Mouse (Mus musculus): ENCODE data around the gene Tgm1. TPM values are rescaled to one million over a fixed set of nuclear protein-coding genes. Genes with fewer than 3 reads are reported as not detected.

Tgm1 gene
- polyA plus RNA-seq, 1 experiment from 2014 or later = 79.0 TPM

DNA sequence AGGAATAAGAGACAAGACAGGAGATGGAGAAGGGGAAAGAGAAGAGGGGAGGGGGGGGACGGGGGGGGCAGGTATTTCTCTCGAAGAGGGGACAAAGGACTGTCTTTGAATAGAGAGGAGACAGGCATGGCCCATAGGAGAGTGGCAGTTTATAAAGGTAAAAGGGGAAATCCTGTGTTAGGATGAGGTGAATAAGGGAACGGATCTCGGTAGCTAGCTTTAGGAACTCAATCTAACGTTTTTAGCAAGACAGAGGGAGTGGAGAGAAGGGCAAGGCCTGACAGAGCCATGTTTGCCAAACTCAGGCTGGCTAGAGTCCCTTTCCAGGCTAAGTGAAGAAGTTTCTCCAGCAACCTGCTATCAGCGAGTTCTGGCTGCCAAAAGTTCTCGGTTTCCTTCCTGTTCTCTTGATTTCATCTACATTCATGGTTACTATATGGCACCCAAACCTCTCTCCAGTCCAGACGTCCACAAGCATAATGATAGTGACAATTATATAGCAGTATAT, 8.8 kb upstream of the Tgm1 start:
- ATAC-seq (ENCODE audit: low FRiP score, low TSS enrichment) (no peak), DNase-seq (ENCODE audit: low spot score) (no peak)
- TF ChIP-seq CTCF (IDR thresholded peaks at IDR 0.05; ENCODE audit: low read depth) = no peak
- no peak for TF ChIP-seq EP300 (optimal IDR thresholded peaks at IDR 0.05)
- Histone ChIP-seq H3K27ac (replicated peaks) (no peak overlapping the region), H3K9ac (ENCODE audit: low read length) (peak overlapping the region; percentile 82; the same call in 1 of the 2 replicates), H3K4me1 (replicated peaks; ENCODE audit: control insufficient read depth, insufficient read depth) (no peaks in the 10 kb centered on the region), H3K4me2 (replicated peaks; ENCODE audit: low read depth) (peak overlapping the region; percentile 70), H3K36me3 (ENCODE audit: control insufficient read depth, insufficient read depth, low read length) (peaks cover 8% of the 10 kb centered on the region; the same call in 1 of the 2 replicates), H3K4me3 (ENCODE audit: low read depth, low read length) (peak overlapping the region; percentile 81), H3K9me3 (ENCODE audit: control insufficient read depth, low read length) (no peaks in the 10 kb centered on the region), H3K27me3 (ENCODE audit: control insufficient read depth, insufficient read depth, low read length) (no peaks in the 10 kb centered on the region)
- WGBS = 52% methylated on average over 8 of the region's 8 CpGs

DNA sequence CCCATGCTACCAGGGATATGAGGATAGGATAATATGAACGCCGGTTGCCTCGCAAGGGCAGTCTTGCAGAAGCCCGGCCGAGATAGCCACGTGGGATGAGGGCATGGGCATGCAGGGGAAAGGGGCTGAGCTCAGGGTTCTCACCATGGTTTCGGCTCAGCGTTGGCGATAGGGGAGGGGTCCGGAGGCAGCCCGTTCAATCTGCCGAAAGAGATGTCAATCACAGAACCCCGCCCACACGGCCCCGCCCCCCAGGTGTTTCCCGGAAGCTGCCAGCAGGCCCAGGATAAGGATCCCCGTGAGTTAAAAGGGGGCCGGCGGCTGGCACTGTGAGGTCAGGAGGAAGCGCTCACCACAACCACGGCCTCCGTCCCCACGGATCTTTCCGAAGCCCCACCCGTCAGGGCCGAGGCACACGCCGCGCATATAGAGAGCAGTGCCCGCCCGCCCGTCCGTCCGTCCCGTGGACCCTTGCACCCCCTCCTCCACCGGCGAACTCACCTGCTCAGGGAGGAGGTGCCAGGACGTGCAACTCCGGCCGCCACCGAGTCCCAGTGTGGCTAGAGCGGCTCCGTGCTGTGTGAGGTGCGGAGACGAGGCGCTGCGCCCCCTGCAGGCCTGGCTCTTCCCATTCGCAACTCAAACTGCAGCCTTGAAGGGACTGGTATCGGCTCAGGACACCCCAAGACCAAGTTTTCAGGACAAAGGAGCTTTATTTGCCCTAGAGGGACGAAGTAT, 8.1 kb upstream of the Tgm1 start, which contains the start of gene Rabggta:
Rabggta (minus strand) TSS at position 564 of the 738 bp plus-strand sequence.
- TF ChIP-seq EP300 (optimal IDR thresholded peaks at IDR 0.05) (no peak), CTCF (IDR thresholded peaks at IDR 0.05; ENCODE audit: low read depth) (peak; percentile 97)
- peak within 1 kb of the TSS; percentile 82 for H3K9ac ChIP-seq (ENCODE audit: low read length)
- under 1% methylated on average over 47 of the region's 50 CpGs for WGBS

DNA sequence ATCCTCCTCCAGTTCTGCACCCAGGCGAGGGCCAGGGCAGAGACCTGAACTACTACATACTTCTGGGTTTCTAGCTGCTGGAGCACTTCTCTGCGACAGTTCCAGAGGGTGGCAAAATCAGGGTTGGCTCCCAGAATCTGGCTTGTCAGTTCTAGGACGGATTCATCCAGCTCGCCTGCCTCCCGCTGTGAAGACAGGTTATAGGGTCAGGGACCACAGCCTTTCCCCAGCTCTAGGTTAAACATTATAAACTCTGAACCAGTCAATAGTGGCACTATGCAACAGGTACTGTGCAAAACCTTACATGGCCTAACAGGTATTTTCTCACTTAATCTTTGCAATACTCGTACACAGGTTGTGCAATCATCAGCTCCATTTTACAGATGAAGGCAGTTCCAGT, 7.3 kb upstream of the Tgm1 start:
- H3K4me2 ChIP-seq (replicated peaks; ENCODE audit: low read depth) = peak overlapping the region; percentile 70
- H3K27me3 ChIP-seq (ENCODE audit: control insufficient read depth, insufficient read depth, low read length) = no peaks in the 10 kb centered on the region
- 72% methylated on average over 6 of the region's 6 CpGs for WGBS
- H3K9me3 ChIP-seq (ENCODE audit: control insufficient read depth, low read length) = no peaks in the 10 kb centered on the region
- H3K36me3 ChIP-seq (ENCODE audit: control insufficient read depth, insufficient read depth, low read length) = peaks cover 10% of the 10 kb centered on the region; the same call in 1 of the 2 replicates
- TF ChIP-seq CTCF (IDR thresholded peaks at IDR 0.05; ENCODE audit: low read depth) = no peak
- no peak for TF ChIP-seq EP300 (optimal IDR thresholded peaks at IDR 0.05)
- H3K27ac ChIP-seq (replicated peaks) = peak overlapping the region; percentile 92; the same call in 1 of the 2 replicates
- H3K4me1 ChIP-seq (replicated peaks; ENCODE audit: control insufficient read depth, insufficient read depth) = no peaks in the 10 kb centered on the region
- no peak for ATAC-seq (ENCODE audit: low FRiP score, low TSS enrichment)
- H3K9ac ChIP-seq (ENCODE audit: low read length) = peak overlapping the region; percentile 82
- H3K4me3 ChIP-seq (ENCODE audit: low read depth, low read length) = peak overlapping the region; percentile 81
- no peak for DNase-seq (ENCODE audit: low spot score)

More for the DNA sequence above, 8.1 kb upstream of the Tgm1 start, which contains the start of gene Rabggta:
- no peaks in the 10 kb centered on the region for H3K27me3 ChIP-seq (ENCODE audit: control insufficient read depth, insufficient read depth, low read length)
- H3K27ac ChIP-seq (replicated peaks) = peak within 1 kb of the TSS; percentile 92
- peak within 1 kb of the TSS; percentile 81 for H3K4me3 ChIP-seq (ENCODE audit: low read depth, low read length)
- DNase-seq (ENCODE audit: low spot score) = peak; percentile 97
- H3K9me3 ChIP-seq (ENCODE audit: control insufficient read depth, low read length) = no peaks in the 10 kb centered on the region
- H3K4me1 ChIP-seq (replicated peaks; ENCODE audit: control insufficient read depth, insufficient read depth) = no peaks in the 10 kb centered on the region
- peaks cover 8% of the 10 kb centered on the region; the same call in 1 of the 2 replicates for H3K36me3 ChIP-seq (ENCODE audit: control insufficient read depth, insufficient read depth, low read length)
- ATAC-seq (ENCODE audit: low FRiP score, low TSS enrichment) = peak; percentile 95
- H3K4me2 ChIP-seq (replicated peaks; ENCODE audit: low read depth) = peak within 1 kb of the TSS; percentile 70

DNA sequence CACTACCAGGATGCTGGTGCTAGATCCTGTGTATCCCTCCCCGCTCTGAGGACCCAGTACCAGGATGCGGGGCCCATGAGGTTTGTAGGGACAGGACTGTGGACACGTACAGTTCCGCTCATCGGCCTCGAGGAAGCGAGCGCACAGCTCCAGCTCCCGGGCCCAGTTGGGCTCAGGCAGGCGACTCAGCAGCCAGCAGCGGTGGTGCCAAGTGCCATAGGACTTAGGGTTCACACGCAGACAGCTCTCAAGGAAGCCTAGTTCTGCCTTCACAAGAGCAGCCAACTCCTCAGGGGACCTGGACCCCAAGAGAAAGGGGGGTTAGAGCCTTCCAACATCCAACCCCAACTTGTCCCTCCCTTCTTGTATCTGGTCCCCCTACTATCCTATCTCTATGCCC, 6.9 kb upstream of the Tgm1 start:
- 0 out of 2 replicates have a peak overlapping the region, but pooled peaks have one; percentile 81 for H3K4me3 ChIP-seq (ENCODE audit: low read depth, low read length)
- no peak overlapping the region for H3K9ac ChIP-seq (ENCODE audit: low read length)
- WGBS = 92% methylated on average over 12 of the region's 12 CpGs
- no peaks in the 10 kb centered on the region for H3K9me3 ChIP-seq (ENCODE audit: control insufficient read depth, low read length)
- DNase-seq (ENCODE audit: low spot score) (no peak), ATAC-seq (ENCODE audit: low FRiP score, low TSS enrichment) (no peak)
- H3K4me1 ChIP-seq (replicated peaks; ENCODE audit: control insufficient read depth, insufficient read depth) = no peaks in the 10 kb centered on the region
- H3K27me3 ChIP-seq (ENCODE audit: control insufficient read depth, insufficient read depth, low read length) = no peaks in the 10 kb centered on the region
- H3K27ac ChIP-seq (replicated peaks) = no peak overlapping the region
- no peak overlapping the region for H3K4me2 ChIP-seq (replicated peaks; ENCODE audit: low read depth)
- no peak for TF ChIP-seq EP300 (optimal IDR thresholded peaks at IDR 0.05)
- no peak for TF ChIP-seq CTCF (IDR thresholded peaks at IDR 0.05; ENCODE audit: low read depth)
- peaks cover 11% of the 10 kb centered on the region; the same call in 1 of the 2 replicates for H3K36me3 ChIP-seq (ENCODE audit: control insufficient read depth, insufficient read depth, low read length)

DNA sequence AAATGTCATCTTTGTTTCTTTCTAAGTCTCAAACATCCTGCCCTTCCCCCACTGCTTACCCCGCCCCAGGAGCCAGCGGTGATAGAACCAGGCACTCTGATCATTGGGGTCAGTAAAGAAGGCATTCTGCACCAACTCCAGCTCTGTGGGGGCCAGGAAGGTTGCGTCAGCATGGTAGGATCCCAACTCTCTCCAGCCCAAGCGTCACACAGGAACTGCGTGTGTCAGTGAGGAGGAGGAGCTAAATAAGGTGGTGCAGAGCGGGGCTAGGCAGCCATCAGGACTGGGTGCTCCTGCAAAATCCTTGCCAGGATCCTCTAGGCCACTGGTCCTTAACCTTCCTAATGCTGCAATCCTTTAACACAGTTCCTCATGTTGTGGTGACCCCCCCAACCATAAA, 6.0 kb upstream of the Tgm1 start:
- H3K9ac ChIP-seq (ENCODE audit: low read length) = no peak overlapping the region
- H3K4me1 ChIP-seq (replicated peaks; ENCODE audit: control insufficient read depth, insufficient read depth) = no peaks in the 10 kb centered on the region
- H3K4me2 ChIP-seq (replicated peaks; ENCODE audit: low read depth) = no peak overlapping the region
- DNase-seq (ENCODE audit: low spot score) = no peak
- WGBS = 83% methylated on average over 6 of the region's 6 CpGs
- TF ChIP-seq EP300 (optimal IDR thresholded peaks at IDR 0.05) (no peak), CTCF (IDR thresholded peaks at IDR 0.05; ENCODE audit: low read depth) (no peak)
- peaks cover 11% of the 10 kb centered on the region; the same call in 1 of the 2 replicates for H3K36me3 ChIP-seq (ENCODE audit: control insufficient read depth, insufficient read depth, low read length)
- no peak for ATAC-seq (ENCODE audit: low FRiP score, low TSS enrichment)
- no peak overlapping the region for H3K27ac ChIP-seq (replicated peaks)
- H3K9me3 ChIP-seq (ENCODE audit: control insufficient read depth, low read length) = no peaks in the 10 kb centered on the region
- H3K27me3 ChIP-seq (ENCODE audit: control insufficient read depth, insufficient read depth, low read length) = no peaks in the 10 kb centered on the region
- H3K4me3 ChIP-seq (ENCODE audit: low read depth, low read length) = no peak overlapping the region

DNA sequence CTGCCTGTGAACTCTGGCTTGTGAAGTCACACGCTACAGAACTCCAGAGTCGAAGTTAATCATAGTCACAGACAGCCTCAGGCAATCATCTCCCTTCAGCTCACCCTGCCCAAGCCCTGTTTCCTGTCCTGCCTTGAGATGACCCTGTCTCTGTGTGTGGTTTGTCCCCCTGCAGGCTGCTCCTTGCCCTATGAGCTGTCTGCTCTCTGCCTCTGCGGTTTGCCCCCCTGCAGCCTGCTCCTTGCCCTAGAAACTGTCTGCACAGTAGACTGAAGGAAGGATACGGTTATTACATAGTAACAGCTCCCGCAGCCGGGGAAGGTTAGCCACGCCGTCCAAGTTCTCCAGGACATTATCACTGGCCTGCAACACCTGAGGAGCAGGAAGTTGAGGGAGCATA, 3.2 kb upstream of the Tgm1 start:
- no peak for DNase-seq (ENCODE audit: low spot score)
- H3K4me1 ChIP-seq (replicated peaks; ENCODE audit: control insufficient read depth, insufficient read depth) = peaks cover 3% of the 10 kb centered on the region; the same call in 1 of the 2 replicates
- 80% methylated on average over 8 of the region's 8 CpGs for WGBS
- H3K4me2 ChIP-seq (replicated peaks; ENCODE audit: low read depth) = no peak overlapping the region
- no peak overlapping the region for H3K27ac ChIP-seq (replicated peaks)
- H3K9ac ChIP-seq (ENCODE audit: low read length) = no peak overlapping the region
- H3K9me3 ChIP-seq (ENCODE audit: control insufficient read depth, low read length) = no peaks in the 10 kb centered on the region
- no peaks in the 10 kb centered on the region for H3K27me3 ChIP-seq (ENCODE audit: control insufficient read depth, insufficient read depth, low read length)
- H3K4me3 ChIP-seq (ENCODE audit: low read depth, low read length) = no peak overlapping the region
- ATAC-seq (ENCODE audit: low FRiP score, low TSS enrichment) = no peak
- H3K36me3 ChIP-seq (ENCODE audit: control insufficient read depth, insufficient read depth, low read length) = peaks cover 11% of the 10 kb centered on the region; the same call in 1 of the 2 replicates
- TF ChIP-seq CTCF (IDR thresholded peaks at IDR 0.05; ENCODE audit: low read depth) = no peak
- TF ChIP-seq EP300 (optimal IDR thresholded peaks at IDR 0.05) = no peak
